17 mouse cellular contexts compared by ENCODE assay signal in the genomic region with DNA sequence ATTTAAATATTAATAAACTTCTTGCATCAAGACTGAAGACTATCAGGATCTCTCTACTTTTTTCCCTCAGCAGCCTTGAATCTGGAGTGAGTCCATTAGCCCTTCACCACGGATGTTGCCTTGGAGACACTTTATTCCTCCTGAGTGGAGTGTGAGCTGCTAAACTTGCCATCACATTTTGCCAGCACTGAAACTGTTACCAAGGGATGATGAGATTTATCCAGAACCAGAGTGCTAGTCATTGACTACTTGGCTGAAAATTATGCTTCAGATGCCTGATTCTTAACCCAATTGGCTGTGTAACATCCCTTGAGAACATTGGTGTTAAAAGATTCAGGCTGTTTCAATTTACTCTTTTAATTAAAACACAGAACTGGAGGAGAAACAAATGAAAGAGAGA.
A peak's percentile ranks its signal among the peaks of the same experiment; 100 is the strongest.
DNase-seq lines count a peak whose midpoint lies in the region; ATAC-seq and TF ChIP-seq lines count a peak whose summit lies in the region.
"Had no signal": no experiment of that assay in that cellular context is flagged by ENCODE, and none has a peak within 500 bp of the region (broad histone marks: within the 10 kb centered on the region; RNA-seq: fewer than 3 reads in every experiment).

No protein-coding gene starts in this region.

- ATAC-seq in hindbrain, postnatal 0 days = 0 out of 2 replicates have a peak, but pooled peaks have one; percentile 38
- no peak for ATAC-seq in hindbrain, embryonic 13.5 days (ENCODE audit: low FRiP score)
- ATAC-seq: intestine, embryonic 15.5 days had no signal

- WGBS in hindbrain, postnatal 0 days = 54% methylated on average over 1 of the region's 1 CpGs
- WGBS in hindbrain, embryonic 13.5 days = 72% methylated on average over 1 of the region's 1 CpGs

- no peak overlapping the region for H3K9ac ChIP-seq in hindbrain, postnatal 0 days (replicated peaks; ENCODE audit: low read length)
- H3K9ac ChIP-seq in hindbrain, embryonic 13.5 days = no peak overlapping the region
- H3K9ac ChIP-seq: hindbrain, embryonic 12.5 days; intestine, embryonic 15.5 days had no signal

- H3K4me3 ChIP-seq in hindbrain, postnatal 0 days (ENCODE audit: low read length) = no peak overlapping the region
- no peak overlapping the region for H3K4me3 ChIP-seq in hindbrain, embryonic 13.5 days
- H3K4me3 ChIP-seq: embryonic facial prominence, embryonic 10.5 days; heart, embryonic 10.5 days; hindbrain, embryonic 12.5 days; intestine, embryonic 15.5 days had no signal

- TF ChIP-seq CTCF in hindbrain, postnatal 0 days (IDR thresholded peaks at IDR 0.05; ENCODE audit: low read depth) = no peak

- H3K27me3 ChIP-seq in hindbrain, postnatal 0 days (ENCODE audit: insufficient read depth, low read length) = no peaks in the 10 kb centered on the region
- no peaks in the 10 kb centered on the region for H3K27me3 ChIP-seq in hindbrain, embryonic 13.5 days
- H3K27me3 ChIP-seq: hindbrain, embryonic 12.5 days; intestine, embryonic 15.5 days had no signal

- no peak overlapping the region for H3K4me2 ChIP-seq in hindbrain, postnatal 0 days (ENCODE audit: low read depth, low read length)
- H3K4me2 ChIP-seq in hindbrain, embryonic 13.5 days = no peak overlapping the region
- H3K4me2 ChIP-seq: hindbrain, embryonic 12.5 days; intestine, embryonic 15.5 days had no signal

- H3K9me3 ChIP-seq in hindbrain, postnatal 0 days (ENCODE audit: low read length) = 0 out of 2 replicates have a peak, but pooled peaks cover under 1% of the 10 kb centered on the region
- 0 out of 2 replicates have a peak, but pooled peaks cover 3% of the 10 kb centered on the region for H3K9me3 ChIP-seq in hindbrain, embryonic 13.5 days
- H3K9me3 ChIP-seq: embryonic facial prominence, embryonic 10.5 days; heart, embryonic 10.5 days; hindbrain, embryonic 12.5 days; intestine, embryonic 15.5 days had no signal

- no peaks in the 10 kb centered on the region for H3K4me1 ChIP-seq in hindbrain, postnatal 0 days (ENCODE audit: insufficient read depth, low read length)
- no peaks in the 10 kb centered on the region for H3K4me1 ChIP-seq in hindbrain, embryonic 13.5 days (replicated peaks)
- H3K4me1 ChIP-seq: embryonic facial prominence, embryonic 10.5 days; heart, embryonic 10.5 days; hindbrain, embryonic 12.5 days; intestine, embryonic 15.5 days had no signal

- no peaks in the 10 kb centered on the region for H3K36me3 ChIP-seq in hindbrain, postnatal 0 days (ENCODE audit: insufficient read depth, low read length)
- H3K36me3 ChIP-seq in hindbrain, embryonic 13.5 days = no peaks in the 10 kb centered on the region
- H3K36me3 ChIP-seq: embryonic facial prominence, embryonic 10.5 days; heart, embryonic 10.5 days; hindbrain, embryonic 12.5 days; intestine, embryonic 15.5 days had no signal

- H3K27ac ChIP-seq in hindbrain, postnatal 0 days = no peak overlapping the region
- no peak overlapping the region for H3K27ac ChIP-seq in hindbrain, embryonic 13.5 days
- H3K27ac ChIP-seq: embryonic facial prominence, embryonic 10.5 days; heart, embryonic 10.5 days; hindbrain, embryonic 12.5 days; intestine, embryonic 15.5 days had no signal

- peak; percentile 45 to 55 for DNase-seq in cerebellum, postnatal 14 days
- no peak for DNase-seq in cerebellum, adult 11 months
- DNase-seq in hindbrain, postnatal 0 days (ENCODE audit: low spot score) = peak; percentile 56
- DNase-seq in right cerebral cortex, postnatal 10 days (ENCODE audit: low spot score in 2 of 2) = peak; percentile 20 to 22
- DNase-seq in right cerebral cortex, postnatal 25 days = no peak
- DNase-seq in ovary, postnatal 36 days (ENCODE audit: low spot score) = no peak
- DNase-seq: adrenal gland, postnatal 10 days; cerebellum, adult 9-10 months; gastrocnemius, postnatal 10 days; heart, adult 18-20 months; heart, postnatal 10 days; heart, postnatal 4 days had no signal

Comparison
In these comparisons a context has a peak if more than half of its experiments do, and no peak if none do; other contexts are left out.
1. DNase-seq: peak in cerebellum, postnatal 14 days (2 of 2), hindbrain, postnatal 0 days (single experiment) and right cerebral cortex, postnatal 10 days (2 of 2); none in cerebellum, adult 11 months (single experiment), right cerebral cortex, postnatal 25 days (single experiment) and ovary, postnatal 36 days (single experiment).